Mouse (Mus musculus) mesoderm, embryonic 11.5 days (tissue): Measurements from ENCODE around the gene Dlgap1.

Experiments
- DNase-seq: peaks from one replicate; pipeline ENCODE4 v3.0.0-alpha.2; 2012; ENCODE audit warnings: low read depth, low spot score

Dlgap1 gene

GRCm38 (mm10) chr17:70341230-70341629 lies 372.4 kb downstream of the Dlgap1 start:
- DNase-seq: peak; percentile 57

- DNase-seq: no peak
Observed at GRCm38 (mm10) chr17:70341920-70342319, 373.0 kb downstream of the Dlgap1 start.

- DNase-seq: no peak
Observed at GRCm38 (mm10) chr17:70347403-70347802, 378.5 kb downstream of the Dlgap1 start.

GRCm38 (mm10) chr17:70363561-70363960 lies 394.7 kb downstream of the Dlgap1 start:
- DNase-seq: no peak

- no peak for DNase-seq
Observed at GRCm38 (mm10) chr17:70363971-70364370, 395.1 kb downstream of the Dlgap1 start.

GRCm38 (mm10) chr17:70369124-70369523 lies 400.3 kb downstream of the Dlgap1 start:
- DNase-seq: no peak

GRCm38 (mm10) chr17:70377020-70377419 lies 408.1 kb downstream of the Dlgap1 start:
- DNase-seq: peak; percentile 6

GRCm38 (mm10) chr17:70388447-70388846 lies 419.6 kb downstream of the Dlgap1 start:
- DNase-seq: no peak

GRCm38 (mm10) chr17:70397220-70397619 lies 428.3 kb downstream of the Dlgap1 start:
- DNase-seq: peak; percentile 58

GRCm38 (mm10) chr17:70397708-70398107 lies 428.8 kb downstream of the Dlgap1 start:
- DNase-seq: no peak

GRCm38 (mm10) chr17:70401909-70402308 lies 433.0 kb downstream of the Dlgap1 start:
- no peak for DNase-seq

GRCm38 (mm10) chr17:70403750-70404149 lies 434.9 kb downstream of the Dlgap1 start:
- no peak for DNase-seq

GRCm38 (mm10) chr17:70414202-70414601 lies 445.3 kb downstream of the Dlgap1 start:
- no peak for DNase-seq

- no peak for DNase-seq
Observed at GRCm38 (mm10) chr17:70427866-70428265, 459.0 kb downstream of the Dlgap1 start.

GRCm38 (mm10) chr17:70429746-70430451 lies 461.0 kb downstream of the Dlgap1 start:
- peak; percentile 87 for DNase-seq

- peak; percentile 74 for DNase-seq
Observed at GRCm38 (mm10) chr17:70430452-70430787, 461.5 kb downstream of the Dlgap1 start.

- no peak for DNase-seq
Observed at GRCm38 (mm10) chr17:70432834-70433233, 464.0 kb downstream of the Dlgap1 start.

GRCm38 (mm10) chr17:70434549-70434948 lies 465.7 kb downstream of the Dlgap1 start:
- no peak for DNase-seq

- DNase-seq: no peak
Observed at GRCm38 (mm10) chr17:70435612-70436011, 466.7 kb downstream of the Dlgap1 start.

- DNase-seq: no peak
Observed at GRCm38 (mm10) chr17:70437229-70437628, 468.4 kb downstream of the Dlgap1 start.

- DNase-seq: no peak
Observed at GRCm38 (mm10) chr17:70442976-70443375, 474.1 kb downstream of the Dlgap1 start.

GRCm38 (mm10) chr17:70446451-70446850 lies 477.6 kb downstream of the Dlgap1 start:
- no peak for DNase-seq

GRCm38 (mm10) chr17:70455036-70455435 lies 486.2 kb downstream of the Dlgap1 start:
- DNase-seq: no peak

- no peak for DNase-seq
Observed at GRCm38 (mm10) chr17:70457103-70457502, 488.2 kb downstream of the Dlgap1 start.
